Mouse (Mus musculus) midbrain, embryonic 16.5 days (tissue): ENCODE results near the gene Rasgrp2. TPM values are rescaled to one million over a fixed set of nuclear protein-coding genes. Genes with fewer than 3 reads are reported as not detected.

Experiments used
- ATAC-seq: fragments of 200-750 bp; cut with Nextera tagmentation; 2 replicates; pipeline ENCODE4 v1.8.0; 2017; ENCODE audit warnings: moderate TSS enrichment
- H3K27ac ChIP-seq: fragments of 300-500 bp; sonication (generic); 2 replicates; pipeline ENCODE4 v1.5.1; 2014; ENCODE audit warnings: mild to moderate bottlenecking, low read length, mixed read lengths
- H3K27me3 ChIP-seq: fragments of 300-500 bp; sonication (generic); 2 replicates; pipeline ENCODE4 v1.6.1; 2014; ENCODE audit warnings: low read depth, low read length, mixed read lengths; ENCODE audit not compliant: control insufficient read depth, insufficient read depth
- H3K36me3 ChIP-seq: fragments of 300-500 bp; sonication (generic); 2 replicates; pipeline ENCODE4 v1.6.1; 2014; ENCODE audit warnings: mild to moderate bottlenecking, low read length, moderate library complexity, mixed read lengths; ENCODE audit not compliant: control insufficient read depth, insufficient read depth
- H3K4me1 ChIP-seq: fragments of 300-500 bp; sonication (generic); 2 replicates; pipeline ENCODE4 v1.6.1; 2014; ENCODE audit warnings: mild to moderate bottlenecking, low read length, mixed read lengths; ENCODE audit not compliant: control insufficient read depth, insufficient read depth
- H3K4me2 ChIP-seq: fragments of 300-500 bp; sonication (generic); 2 replicates; pipeline ENCODE4 v1.6.1; 2014; ENCODE audit warnings: mild to moderate bottlenecking, low read length, mixed read lengths
- H3K4me3 ChIP-seq: fragments of 300-500 bp; sonication (generic); 2 replicates; pipeline ENCODE4 v1.5.1; 2014; ENCODE audit warnings: low read depth, mild to moderate bottlenecking, low read length, moderate library complexity, mixed read lengths
- H3K9ac ChIP-seq: fragments of 300-500 bp; sonication (generic); 2 replicates; pipeline ENCODE4 v1.6.1; 2014; ENCODE audit warnings: low read depth, low read length, mixed read lengths
- H3K9me3 ChIP-seq: fragments of 300-500 bp; sonication (generic); replicated peaks from 2 replicates; pipeline ENCODE4 v1.6.1; 2014; ENCODE audit warnings: mild to moderate bottlenecking, low read length, mixed read lengths; ENCODE audit not compliant: control insufficient read depth, poor library complexity, severe bottlenecking
- WGBS: fragments of 180-500 bp; shearing (Covaris S2); extraction: QIAGEN DNeasy Blood & Tissue Kit; methylation state at CpG from one replicate; pipeline ENCODE4 v1.1.7; 2014; 5-methylcytosine and 5-hydroxymethylcytosine counted together
- polyA plus RNA-seq: library from polyadenylated mRNA; unstranded; fragments of >200 nt; fragmentation: Nextera tagmentation; extraction: Ambion mirVana; gene quantifications from 2 replicates; pipeline ENCODE4 v1.2.1, GENCODE M21; 2015

Rasgrp2 gene
- polyA plus RNA-seq, 1 experiment from 2014 or later: 139 TPM

DNA sequence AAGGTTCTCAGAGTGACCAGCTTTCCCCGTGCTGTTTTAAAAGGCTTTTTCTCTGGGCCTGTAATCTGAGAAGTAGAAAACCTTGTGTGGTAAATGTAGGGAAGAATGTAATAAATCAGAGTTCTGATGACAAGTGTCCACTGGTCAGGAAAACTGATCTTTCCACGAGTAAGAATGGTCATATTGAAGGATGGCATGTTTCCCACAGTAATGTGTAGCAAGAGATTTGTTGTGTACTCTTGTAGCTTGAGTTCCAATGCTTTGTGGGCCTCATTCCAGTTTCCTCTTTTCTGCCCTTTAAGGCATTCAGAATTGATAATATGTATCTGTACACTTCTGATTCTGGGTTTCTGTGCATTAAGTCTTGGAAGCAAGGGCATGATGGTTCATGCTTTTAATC lies 34.3 kb upstream of the Rasgrp2 start:
- H3K9me3 ChIP-seq: no peaks in the 10 kb centered on the region
- H3K27me3 ChIP-seq: no peaks in the 10 kb centered on the region
- peak overlapping the region; percentile 99 for H3K9ac ChIP-seq
- no peak for ATAC-seq
- WGBS: 5% methylated on average over 2 of the region's 2 CpGs
- H3K4me1 ChIP-seq: peaks cover 27% of the 10 kb centered on the region
- peak overlapping the region; percentile 87 for H3K4me2 ChIP-seq
- peaks cover 26% of the 10 kb centered on the region for H3K36me3 ChIP-seq
- peak overlapping the region; percentile 100 for H3K4me3 ChIP-seq
- H3K27ac ChIP-seq: peak overlapping the region; percentile 99; the same call in 1 of the 2 replicates

DNA sequence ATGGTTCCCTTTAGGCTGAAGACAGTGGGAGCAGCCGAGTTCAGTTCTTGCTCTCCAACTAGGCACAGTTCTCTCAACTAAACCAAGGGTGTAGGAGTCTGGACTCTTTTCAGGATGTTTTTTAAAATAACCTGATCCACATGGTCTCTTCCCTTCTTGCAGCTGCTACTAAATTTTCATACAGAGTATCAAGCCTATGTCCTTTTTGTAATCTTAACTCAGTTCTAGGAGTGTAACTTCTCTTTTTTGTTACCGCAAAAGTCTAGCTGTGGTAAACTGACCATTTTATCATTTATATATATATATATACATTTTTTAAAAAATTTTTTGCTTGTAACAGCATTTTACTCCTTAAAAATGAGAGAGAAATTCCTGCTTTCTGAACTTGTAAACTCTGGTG lies 29.0 kb upstream of the Rasgrp2 start:
- ATAC-seq: no peak
- Histone ChIP-seq H3K4me3 (no peak overlapping the region), H3K4me1 (peaks cover 14% of the 10 kb centered on the region), H3K27me3 (no peaks in the 10 kb centered on the region), H3K27ac (no peak overlapping the region), H3K36me3 (peaks cover 67% of the 10 kb centered on the region), H3K4me2 (no peak overlapping the region), H3K9ac (no peak overlapping the region), H3K9me3 (no peaks in the 10 kb centered on the region)
- WGBS: 88% methylated on average over 2 of the region's 2 CpGs

GRCm38 (mm10) chr19:6372433-6372832 lies 26.7 kb upstream of the Rasgrp2 start:
- H3K4me3 ChIP-seq: no peak overlapping the region
- peaks cover 2% of the 10 kb centered on the region; the same call in 1 of the 2 replicates for H3K4me1 ChIP-seq
- H3K4me2 ChIP-seq: no peak overlapping the region
- no peak for ATAC-seq
- WGBS: 92% methylated on average over 3 of the region's 3 CpGs
- peaks cover 70% of the 10 kb centered on the region for H3K36me3 ChIP-seq
- H3K27ac ChIP-seq: no peak overlapping the region
- H3K9ac ChIP-seq: no peak overlapping the region
- no peaks in the 10 kb centered on the region for H3K9me3 ChIP-seq
- no peaks in the 10 kb centered on the region for H3K27me3 ChIP-seq

- peak; percentile 41 for ATAC-seq
- Histone ChIP-seq H3K9me3 (no peaks in the 10 kb centered on the region), H3K4me3 (no peak overlapping the region), H3K4me2 (no peak overlapping the region), H3K9ac (no peak overlapping the region), H3K27ac (no peak overlapping the region), H3K4me1 (no peaks in the 10 kb centered on the region), H3K27me3 (no peaks in the 10 kb centered on the region), H3K36me3 (peaks cover 72% of the 10 kb centered on the region)
- 57% methylated on average over 12 of the region's 12 CpGs for WGBS
These were observed 25.4 kb upstream of the Rasgrp2 start for GRCm38 (mm10) chr19:6373539-6374400.

- H3K36me3 ChIP-seq: peaks cover 68% of the 10 kb centered on the region
- H3K9ac ChIP-seq: no peak overlapping the region
- H3K4me3 ChIP-seq: no peak overlapping the region
- no peak for ATAC-seq
- H3K9me3 ChIP-seq: no peaks in the 10 kb centered on the region
- no peak overlapping the region for H3K27ac ChIP-seq
- no peak overlapping the region for H3K4me2 ChIP-seq
- no peaks in the 10 kb centered on the region for H3K4me1 ChIP-seq
- 98% methylated on average over 10 of the region's 10 CpGs for WGBS
- no peaks in the 10 kb centered on the region for H3K27me3 ChIP-seq
These were observed 24.6 kb upstream of the Rasgrp2 start for GRCm38 (mm10) chr19:6374571-6374970.

- H3K4me2 ChIP-seq: no peak overlapping the region
- peaks cover 65% of the 10 kb centered on the region for H3K36me3 ChIP-seq
- H3K4me1 ChIP-seq: no peaks in the 10 kb centered on the region
- H3K4me3 ChIP-seq: no peak overlapping the region
- H3K9me3 ChIP-seq: no peaks in the 10 kb centered on the region
- WGBS: 93% methylated on average over 30 of the region's 42 CpGs
- ATAC-seq: 0 out of 2 replicates have a peak, but pooled peaks have one; percentile 6
- H3K27me3 ChIP-seq: no peaks in the 10 kb centered on the region
- H3K27ac ChIP-seq: no peak overlapping the region
- no peak overlapping the region for H3K9ac ChIP-seq
These were observed 23.5 kb upstream of the Rasgrp2 start for GRCm38 (mm10) chr19:6375423-6376254.

DNA sequence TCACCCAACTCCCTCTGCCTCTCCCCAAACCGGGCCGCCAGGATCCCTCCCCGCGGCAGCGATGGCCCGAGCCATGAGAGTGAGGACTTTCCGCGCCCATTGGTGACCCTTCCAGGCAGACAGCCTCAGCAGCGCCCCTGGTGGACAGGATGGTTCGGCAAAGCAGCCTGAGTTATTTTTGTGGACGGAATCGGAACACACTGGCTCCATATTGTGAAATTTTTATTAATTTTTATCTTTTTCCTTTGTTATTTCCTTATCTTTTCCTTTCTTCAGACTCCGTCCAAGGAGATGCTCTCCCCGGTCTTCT lies 22.9 kb upstream of the Rasgrp2 start:
- no peaks in the 10 kb centered on the region for H3K9me3 ChIP-seq
- no peak overlapping the region for H3K27ac ChIP-seq
- H3K27me3 ChIP-seq: no peaks in the 10 kb centered on the region
- H3K4me1 ChIP-seq: no peaks in the 10 kb centered on the region
- 64% methylated on average over 14 of the region's 14 CpGs for WGBS
- no peak for ATAC-seq
- no peak overlapping the region for H3K4me3 ChIP-seq
- H3K36me3 ChIP-seq: peaks cover 59% of the 10 kb centered on the region
- H3K4me2 ChIP-seq: no peak overlapping the region
- H3K9ac ChIP-seq: no peak overlapping the region

DNA sequence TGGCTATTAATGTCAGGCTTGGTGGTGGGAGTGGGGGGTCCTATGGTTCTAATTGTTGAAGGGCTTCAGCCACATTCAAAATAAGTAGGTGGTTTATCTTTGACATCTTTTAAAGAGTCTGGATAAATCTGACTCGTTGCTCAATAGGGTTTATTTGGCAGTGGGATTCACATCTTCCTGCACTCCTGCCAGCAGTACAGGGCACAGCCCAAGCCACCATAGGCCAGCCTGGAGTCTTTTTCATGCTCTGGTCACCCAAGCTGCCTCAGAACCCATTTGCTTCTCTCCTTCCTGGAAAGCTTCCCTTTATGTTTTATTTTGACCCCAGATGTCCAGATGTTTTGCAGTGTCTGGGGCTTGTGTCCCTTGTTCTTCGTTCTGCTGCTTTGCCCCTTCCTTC lies 22.5 kb upstream of the Rasgrp2 start:
- ATAC-seq: no peak
- H3K27me3 ChIP-seq: no peaks in the 10 kb centered on the region
- no peak overlapping the region for H3K4me2 ChIP-seq
- H3K4me1 ChIP-seq: no peaks in the 10 kb centered on the region
- 82% methylated on average over 2 of the region's 2 CpGs for WGBS
- no peak overlapping the region for H3K9ac ChIP-seq
- H3K27ac ChIP-seq: no peak overlapping the region
- no peak overlapping the region for H3K4me3 ChIP-seq
- peaks cover 56% of the 10 kb centered on the region for H3K36me3 ChIP-seq
- H3K9me3 ChIP-seq: no peaks in the 10 kb centered on the region
